Mouse (Mus musculus): ENCODE measurements at regions not wholly inside any gene's neighbourhood (a gene's known extent, or its start where the extent isn't known, plus 50 kb on each side); places are given as distances from the start of the nearest gene placed in this dataset.

DNA sequence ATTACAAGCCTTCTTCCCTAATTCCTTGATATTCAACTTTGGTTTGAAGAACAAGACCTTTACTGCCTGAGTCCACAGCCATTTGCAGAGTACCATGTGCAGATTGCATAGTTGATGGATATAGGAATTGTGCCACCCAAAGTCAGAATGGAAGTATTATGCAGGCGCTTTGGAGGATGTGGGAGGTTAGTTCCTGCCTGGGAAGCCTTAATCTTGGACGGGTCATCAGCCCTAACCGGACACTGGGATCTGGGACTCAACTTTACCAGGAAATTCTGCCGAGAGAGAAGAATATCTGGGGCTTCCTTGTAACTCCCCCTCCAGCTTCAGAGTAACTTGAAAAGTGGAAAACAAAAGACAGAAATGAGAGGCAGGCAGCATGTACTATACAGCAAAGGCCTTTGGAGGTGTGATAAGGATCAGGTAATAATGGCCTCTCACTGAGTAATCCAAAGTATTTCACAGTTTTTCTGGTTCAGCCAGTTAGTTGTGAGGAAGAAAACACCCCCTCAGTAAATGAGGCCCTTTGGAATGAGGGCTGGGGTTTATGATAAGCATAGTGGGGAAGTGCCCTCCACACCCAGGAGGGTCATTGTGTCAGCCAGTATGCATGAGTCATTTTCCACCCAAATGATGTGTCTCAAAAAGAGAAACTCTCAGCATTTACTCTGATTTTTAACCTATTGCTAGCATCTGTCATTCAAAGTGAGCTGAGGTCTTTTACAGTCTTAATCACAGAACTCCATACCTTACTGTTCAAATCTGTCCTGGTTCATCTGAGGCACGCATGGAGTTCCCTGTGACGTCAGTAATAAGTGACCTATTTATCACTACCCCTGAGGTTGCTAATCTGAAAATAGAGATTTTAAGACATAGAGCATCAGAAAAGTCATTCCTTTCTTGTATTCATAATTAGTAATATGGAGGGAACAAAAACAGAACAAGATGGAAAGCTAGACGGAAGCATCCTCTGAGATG lies 91.7 kb upstream of the Klf6 start:
- no peak for DNase-seq (ENCODE audit: low spot score)

DNA sequence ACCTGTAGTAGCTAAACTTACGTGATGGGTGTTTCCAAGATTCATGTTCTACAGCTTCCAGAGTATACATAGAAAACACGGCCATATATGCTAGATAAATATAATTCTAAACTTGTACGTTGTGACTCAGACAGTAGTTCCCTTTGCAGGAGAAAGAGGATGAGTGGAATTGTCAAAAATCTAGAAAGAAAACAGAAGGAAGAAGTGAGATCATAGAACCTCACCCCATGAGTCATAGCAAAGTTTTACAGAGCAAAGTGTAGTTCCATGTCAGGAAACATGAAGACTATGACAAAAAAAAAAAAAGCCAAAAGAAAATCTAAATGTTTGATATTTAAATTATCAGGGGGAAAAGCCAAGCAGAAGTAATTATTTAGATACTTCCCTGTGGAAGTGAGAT lies 87.5 kb upstream of the Klf6 start:
- no peak for DNase-seq (ENCODE audit: low spot score)

DNA sequence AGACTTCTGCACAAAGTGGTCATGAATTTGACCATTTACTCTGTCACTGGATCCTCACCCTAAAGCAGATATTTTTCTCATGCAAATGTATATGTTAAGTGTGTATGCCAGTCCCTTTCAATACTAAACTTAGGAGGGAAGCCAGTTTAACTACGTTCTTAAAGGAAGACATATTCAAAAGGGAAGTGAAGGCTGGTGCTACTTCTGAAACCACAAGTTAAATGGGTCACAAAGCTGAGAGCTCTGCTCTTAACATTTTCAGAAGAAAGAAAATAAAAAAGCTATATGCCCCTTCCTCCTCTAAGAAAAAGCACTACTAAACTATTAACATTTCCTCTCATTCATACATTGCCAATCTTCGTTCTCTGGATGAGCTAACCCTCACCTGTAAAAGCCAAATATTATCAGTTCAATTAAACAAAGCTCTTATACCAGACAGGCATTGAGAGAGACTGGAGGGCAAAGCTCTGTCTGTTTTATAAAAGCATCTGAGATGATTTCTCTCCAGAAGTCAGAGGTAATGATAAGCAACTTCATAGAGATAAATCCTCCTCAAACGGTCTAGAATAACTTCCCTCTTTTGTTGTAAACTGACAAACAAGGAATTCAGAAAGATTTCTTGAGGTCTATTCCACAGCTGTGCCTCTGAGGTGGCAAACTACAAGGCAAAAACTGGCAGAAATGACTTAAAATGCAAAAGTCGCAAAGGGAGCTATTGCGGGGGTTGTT lies 82.7 kb upstream of the Klf6 start:
- DNase-seq (ENCODE audit: low spot score): peak; percentile 58

DNA sequence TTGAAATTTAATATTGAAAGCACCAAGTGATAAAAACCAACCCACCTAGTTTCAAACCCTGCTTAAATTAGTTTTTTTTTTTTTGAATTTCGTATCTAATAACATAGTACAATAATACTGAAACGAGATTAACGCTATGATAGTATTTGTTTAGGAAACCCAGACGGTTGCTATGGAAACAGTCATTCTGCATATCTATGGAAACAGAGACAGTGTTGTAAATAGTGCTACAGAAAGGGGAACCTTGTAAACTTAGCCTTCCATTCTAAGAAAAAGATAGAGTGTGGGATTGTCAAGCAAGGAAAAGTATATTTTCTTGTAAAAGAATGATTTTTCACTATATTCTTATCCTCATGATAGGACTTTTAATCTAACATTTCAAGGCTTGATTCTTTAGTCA lies 81.9 kb upstream of the Klf6 start:
- peak; percentile 34 for DNase-seq (ENCODE audit: low spot score)

DNA sequence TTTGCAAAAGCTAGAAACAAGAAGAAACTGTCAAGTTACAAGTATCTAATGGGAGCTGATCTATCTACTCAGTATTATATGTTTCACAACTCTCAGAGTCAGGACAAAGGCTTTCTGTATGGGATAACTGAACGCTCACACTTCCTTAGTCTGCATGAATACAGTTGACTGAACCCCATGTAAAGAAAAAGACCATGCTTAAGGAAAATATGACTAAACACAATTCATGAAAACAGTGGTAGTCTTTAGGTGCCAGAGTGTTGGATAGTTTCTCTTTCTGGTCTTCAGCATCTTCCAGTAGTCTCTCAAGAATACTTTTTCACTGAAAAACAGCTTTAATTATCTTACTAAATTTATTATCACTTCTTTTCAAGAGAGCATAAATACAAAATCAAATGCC lies 78.7 kb upstream of the Klf6 start:
- no peak for DNase-seq (ENCODE audit: low spot score)

DNA sequence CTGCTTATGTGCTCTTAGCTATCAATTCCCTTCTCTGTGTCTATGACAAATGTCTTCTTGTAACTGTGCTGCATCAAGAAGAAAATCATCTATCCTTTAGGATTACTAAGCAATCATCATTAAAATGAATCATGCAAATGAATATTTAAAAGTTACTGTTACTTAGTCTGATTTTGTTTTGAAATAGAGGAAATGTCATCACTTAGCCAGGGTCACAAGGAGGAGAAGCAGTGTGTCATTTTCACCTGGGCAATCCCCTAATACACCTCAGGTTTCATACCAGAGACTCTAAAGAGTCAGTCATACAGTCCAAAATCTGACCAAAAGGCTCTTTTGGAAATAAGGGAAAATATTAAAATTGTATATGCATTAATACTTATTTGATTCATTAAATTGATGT lies 74.2 kb upstream of the Klf6 start:
- no peak for DNase-seq (ENCODE audit: low spot score)

DNA sequence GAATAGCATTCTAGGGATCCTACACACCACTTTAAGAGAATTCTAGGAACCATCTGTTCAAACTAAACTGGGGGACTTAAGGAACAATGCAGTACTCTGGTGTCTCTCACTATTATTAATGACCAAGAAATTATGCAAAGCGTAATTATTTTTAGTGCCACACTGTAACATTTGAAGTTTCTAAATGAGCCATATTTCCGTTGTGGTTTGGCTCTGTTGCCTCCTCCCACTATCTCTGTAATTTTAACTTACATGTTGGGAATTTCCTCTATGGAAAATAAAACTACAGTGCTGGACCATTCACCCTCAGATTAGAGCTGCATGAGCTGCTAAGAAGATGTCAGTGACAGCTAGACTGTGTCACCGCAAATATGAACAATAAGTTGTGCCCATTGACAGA lies 72.0 kb upstream of the Klf6 start:
- no peak for DNase-seq (ENCODE audit: low spot score)

DNA sequence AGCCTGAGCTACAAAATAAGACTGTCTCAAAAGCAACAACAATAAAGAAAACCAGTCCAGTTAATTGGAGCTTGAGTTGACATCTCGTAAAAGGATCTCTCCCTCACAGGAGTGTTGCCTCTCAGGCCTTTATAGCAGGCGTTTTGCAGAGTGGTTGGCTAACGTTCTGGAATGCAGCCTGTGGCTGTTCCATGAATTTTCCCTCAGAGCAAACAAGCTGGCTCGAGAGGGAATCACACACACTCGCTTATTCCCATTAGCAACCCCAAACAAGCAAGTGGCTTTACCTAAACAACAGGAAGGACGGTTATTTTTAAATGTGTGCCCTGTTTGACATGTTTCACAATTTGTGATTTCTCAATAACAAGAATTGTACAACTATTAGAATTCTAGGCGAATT lies 59.2 kb upstream of the Klf6 start:
- no peak for DNase-seq (ENCODE audit: low spot score)

DNA sequence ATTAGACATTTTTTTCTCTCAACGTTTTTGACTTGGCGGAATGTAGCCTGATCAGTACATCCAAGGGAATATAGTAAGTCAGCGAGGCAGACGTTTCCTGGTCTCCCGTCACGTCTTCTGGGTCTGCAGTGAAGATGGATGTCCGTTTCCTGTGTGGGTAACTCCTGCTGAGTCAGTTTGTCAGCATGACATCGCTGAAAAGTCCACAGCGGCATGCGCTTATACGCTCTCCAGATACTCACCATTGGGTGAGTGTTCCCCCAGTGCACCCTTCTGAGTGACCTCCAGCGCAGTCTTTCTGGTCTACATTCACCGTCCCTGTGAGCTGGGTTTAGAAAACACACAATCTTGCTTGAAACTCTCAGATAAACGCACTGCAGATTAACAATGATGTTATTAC lies 58.5 kb upstream of the Klf6 start:
- peak; percentile 21 for DNase-seq (ENCODE audit: low spot score)

DNA sequence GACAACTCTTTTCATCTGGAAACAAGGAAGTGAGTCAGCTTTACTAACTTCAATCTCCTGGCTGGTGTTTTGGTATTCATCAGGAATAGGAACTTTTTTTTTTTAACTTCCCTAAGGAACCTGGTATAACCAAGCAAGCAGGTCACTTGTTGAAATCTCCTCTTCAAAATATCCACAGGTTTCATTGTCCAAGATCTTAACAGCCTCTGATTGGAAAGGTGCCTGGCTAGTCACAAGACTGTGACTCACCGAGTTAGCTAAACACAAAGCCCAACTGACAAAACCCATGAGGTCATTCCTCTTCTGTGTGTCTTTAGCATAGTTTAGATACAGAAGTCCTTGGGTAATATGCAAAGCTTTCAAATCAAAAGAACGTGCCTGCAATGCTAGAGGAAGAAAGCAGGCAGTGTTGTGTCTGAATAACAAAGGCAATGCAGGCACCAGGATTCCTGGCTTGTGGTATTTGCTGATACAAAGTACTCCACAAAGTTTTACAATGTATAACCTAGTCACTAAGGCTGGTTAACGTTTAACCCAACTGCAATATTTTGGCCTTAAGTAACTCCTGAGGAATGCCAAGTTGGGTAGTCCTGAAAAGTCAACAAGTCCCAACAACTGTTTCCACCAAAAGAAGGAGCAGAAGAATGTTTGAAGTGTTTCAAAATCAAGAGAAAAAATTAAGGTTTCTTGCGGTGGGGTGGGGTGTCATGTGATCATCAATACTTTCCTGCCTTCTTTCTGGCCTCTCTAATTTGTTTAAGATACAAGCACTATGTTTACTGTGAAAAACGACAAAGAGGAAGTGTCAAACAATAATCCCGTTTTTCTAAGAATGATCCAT lies 57.5 kb upstream of the Klf6 start:
- DNase-seq (ENCODE audit: low spot score): no peak

DNA sequence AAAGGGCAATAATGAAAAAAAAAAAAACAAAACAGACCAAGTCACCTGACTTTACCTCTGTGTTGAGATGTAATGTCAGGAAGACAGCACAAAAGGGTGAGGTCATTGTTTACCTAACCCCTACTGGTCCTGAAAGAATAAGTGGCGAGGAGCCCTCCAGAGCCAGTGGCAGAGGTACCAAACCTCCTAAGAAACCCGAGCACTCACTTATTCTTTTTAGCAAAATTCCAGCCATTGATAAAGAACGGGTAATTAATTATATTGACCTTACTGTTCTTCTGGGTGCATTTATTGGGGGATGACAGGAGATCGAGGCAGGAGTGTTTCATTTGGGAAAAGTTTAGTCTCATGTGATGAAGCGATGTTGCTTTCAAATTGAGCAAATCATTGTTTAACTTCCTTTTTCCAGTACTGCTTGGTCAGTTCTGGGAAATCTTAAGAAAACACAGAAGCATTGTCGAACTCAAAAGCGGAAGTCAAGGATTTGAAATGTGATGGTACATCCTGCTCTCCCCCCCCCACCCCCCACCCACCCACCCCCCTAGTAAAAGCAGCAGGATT lies 56.8 kb upstream of the Klf6 start:
- DNase-seq (ENCODE audit: low spot score): no peak

DNA sequence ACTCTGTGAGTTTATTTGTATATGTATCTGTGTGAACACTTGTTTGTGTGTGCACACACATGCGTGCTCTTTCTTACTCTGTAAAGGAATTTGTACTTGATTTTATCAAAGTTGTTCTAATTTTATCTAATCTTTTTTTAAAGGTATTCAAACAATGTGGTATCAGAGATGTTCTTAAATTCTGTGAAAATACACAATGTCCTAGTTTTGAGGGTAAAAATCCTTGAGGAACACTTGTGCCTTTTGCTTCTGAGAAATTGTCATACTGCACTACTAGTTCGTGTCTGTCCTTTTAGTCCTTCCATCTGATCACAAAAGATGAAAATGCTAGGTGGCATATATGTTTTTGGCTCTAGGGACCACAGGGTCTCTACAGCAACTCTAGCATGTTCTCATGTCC lies 52.9 kb upstream of the Klf6 start:
- no peak for DNase-seq (ENCODE audit: low spot score)

Data from thymus, postnatal 0 days (tissue).